Mouse (Mus musculus) C2C12 (cell line): ENCODE data around the gene Tab1.

Experiments
- CTCF ChIP-seq: IDR thresholded peaks from one replicate; pipeline ENCODE4 v1.5.1; 2011; ENCODE audit not compliant: control insufficient read depth, insufficient read depth, insufficient read length
- MAX ChIP-seq: IDR thresholded peaks from one replicate; pipeline ENCODE4 v1.6.1; 2011; ENCODE audit warnings: mild to moderate bottlenecking, control low read depth
- MYOD1 ChIP-seq: IDR thresholded peaks from one replicate; pipeline ENCODE4 v1.6.1; 2011; ENCODE audit warnings: low read depth; ENCODE audit not compliant: control insufficient read depth, insufficient read length
- MYOG ChIP-seq: IDR thresholded peaks from one replicate; pipeline ENCODE4 v1.6.1; 2011; ENCODE audit not compliant: control insufficient read depth, insufficient read length; ENCODE audit errors: extremely low read depth
- USF1 ChIP-seq: IDR thresholded peaks from one replicate; pipeline ENCODE4 v1.6.1; 2011; ENCODE audit warnings: low read depth, mild to moderate bottlenecking, control low read depth, moderate library complexity

DNA sequence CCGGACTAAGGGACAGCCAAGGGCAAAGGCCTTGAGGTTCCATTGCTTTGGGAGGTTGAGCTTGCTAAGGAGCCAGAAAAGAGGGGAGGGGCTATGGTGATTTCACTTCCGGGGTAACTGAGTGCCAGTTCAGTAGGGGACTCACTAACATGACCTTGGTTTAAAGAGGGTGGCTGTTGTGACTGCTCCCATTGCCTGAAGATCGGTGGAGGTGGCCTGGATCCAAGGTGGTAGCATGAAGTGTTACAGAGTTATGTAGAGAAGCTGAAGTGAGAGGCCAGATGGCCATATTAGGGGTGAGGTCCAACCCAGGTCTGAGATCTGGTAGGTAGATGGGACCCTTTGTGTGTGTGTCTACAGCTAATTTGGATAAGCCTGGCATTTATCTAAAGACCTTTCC is 33.5 kb upstream of the Tab1 start:
- TF ChIP-seq CTCF (no peak), MAX (no peak), USF1 (no peak), MYOD1 (no peak), MYOG (no peak)
